Mouse (Mus musculus) kidney, embryonic 15.5 days (tissue): ENCODE measurements around the gene Pip5k1b. TPM values are rescaled to one million over a fixed set of nuclear protein-coding genes. Genes with fewer than 3 reads are reported as not detected.

ENCODE experiments used
- ATAC-seq: fragments of 200-750 bp; cut with Nextera tagmentation; replicated peaks from 2 replicates; pipeline ENCODE4 v1.8.0; 2017; ENCODE audit warnings: moderate TSS enrichment; ENCODE audit not compliant: low FRiP score
- H3K27ac ChIP-seq: fragments of 300-500 bp; sonication (generic); 2 replicates; pipeline ENCODE4 v1.5.1; 2015; ENCODE audit warnings: mild to moderate bottlenecking, inconsistent platforms
- H3K27me3 ChIP-seq: fragments of 300-500 bp; sonication (generic); 2 replicates; pipeline ENCODE4 v1.6.1; 2015; ENCODE audit warnings: inconsistent platforms
- H3K36me3 ChIP-seq: fragments of 300-500 bp; sonication (generic); 2 replicates; pipeline ENCODE4 v1.6.1; 2015; ENCODE audit warnings: inconsistent platforms
- H3K4me1 ChIP-seq: fragments of 300-500 bp; sonication (generic); 2 replicates; pipeline ENCODE4 v1.6.1; 2015; ENCODE audit warnings: inconsistent platforms
- H3K4me2 ChIP-seq: fragments of 300-500 bp; sonication (generic); 2 replicates; pipeline ENCODE4 v1.6.1; 2015; ENCODE audit warnings: moderate library complexity, mild to moderate bottlenecking, inconsistent platforms
- H3K4me3 ChIP-seq: fragments of 300-500 bp; sonication (generic); replicated peaks from 2 replicates; pipeline ENCODE4 v1.5.1; 2015; ENCODE audit warnings: mild to moderate bottlenecking, inconsistent platforms
- H3K9ac ChIP-seq: fragments of 300-500 bp; sonication (generic); 2 replicates; pipeline ENCODE4 v1.6.1; 2015; ENCODE audit warnings: mild to moderate bottlenecking, inconsistent platforms
- H3K9me3 ChIP-seq: fragments of 300-500 bp; sonication (generic); replicated peaks from 2 replicates; pipeline ENCODE4 v1.6.1; 2016; ENCODE audit warnings: inconsistent platforms
- WGBS: fragments of 180-500 bp; shearing (Covaris S2); methylation state at CpG from one replicate; pipeline ENCODE4 v1.1.7; 2015; ENCODE audit warnings: mixed read lengths; 5-methylcytosine and 5-hydroxymethylcytosine counted together
- polyA plus RNA-seq: library from polyadenylated mRNA; unstranded; fragments of >200 nt; fragmentation: Nextera tagmentation; extraction: Ambion mirVana; gene quantifications from 2 replicates; pipeline ENCODE4 v1.2.1, GENCODE M21; 2015

The Pip5k1b gene
- polyA plus RNA-seq, 1 experiment from 2014 or later = 2.9 TPM

DNA sequence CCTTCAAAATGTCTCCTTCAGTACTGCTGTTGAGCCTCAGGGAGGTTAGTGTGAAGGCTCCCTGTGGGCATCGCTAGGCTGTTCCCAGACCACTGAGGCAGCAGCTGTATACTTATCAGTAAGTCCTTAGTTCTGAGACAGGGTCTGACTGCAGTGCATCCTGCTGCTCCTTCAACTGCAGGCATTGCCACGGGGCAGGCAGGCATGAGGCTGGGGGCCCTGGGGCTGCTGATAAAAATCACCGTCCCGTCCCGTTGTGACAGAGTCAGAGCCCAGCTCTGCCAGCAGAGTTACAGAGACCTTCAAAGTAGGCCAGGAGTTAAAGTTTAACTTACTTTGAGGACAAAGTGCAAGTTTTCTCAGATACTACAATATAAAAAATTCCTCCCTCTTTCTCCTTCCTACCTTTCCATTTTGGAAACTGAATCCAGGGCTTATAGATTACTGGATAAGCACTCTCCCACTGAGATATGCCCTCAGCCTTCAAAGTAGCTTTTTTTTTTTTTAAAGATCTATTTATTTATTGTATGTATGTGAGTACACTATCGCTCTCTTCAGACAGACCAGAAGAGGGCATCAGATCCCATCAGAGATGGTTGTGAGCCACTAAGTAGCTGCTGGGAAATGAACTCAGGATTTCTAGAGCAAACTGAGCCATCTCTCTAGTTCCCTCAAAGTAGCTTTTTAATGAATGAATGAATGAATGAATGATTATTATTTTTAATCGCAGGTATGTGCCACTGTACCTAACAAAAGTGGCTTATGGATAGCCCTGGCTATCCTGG lies 289.4 kb downstream of the Pip5k1b start:
- Histone ChIP-seq H3K4me1 (peaks cover 15% of the 10 kb centered on the region), H3K4me3 (no peak overlapping the region), H3K36me3 (peaks cover 47% of the 10 kb centered on the region), H3K9ac (no peak overlapping the region), H3K27ac (peak overlapping the region; percentile 78), H3K27me3 (no peaks in the 10 kb centered on the region), H3K4me2 (no peak overlapping the region), H3K9me3 (no peaks in the 10 kb centered on the region)
- WGBS = 75% methylated on average over 7 of the region's 7 CpGs
- ATAC-seq = peak; percentile 43; the same call in 1 of the 2 replicates

DNA sequence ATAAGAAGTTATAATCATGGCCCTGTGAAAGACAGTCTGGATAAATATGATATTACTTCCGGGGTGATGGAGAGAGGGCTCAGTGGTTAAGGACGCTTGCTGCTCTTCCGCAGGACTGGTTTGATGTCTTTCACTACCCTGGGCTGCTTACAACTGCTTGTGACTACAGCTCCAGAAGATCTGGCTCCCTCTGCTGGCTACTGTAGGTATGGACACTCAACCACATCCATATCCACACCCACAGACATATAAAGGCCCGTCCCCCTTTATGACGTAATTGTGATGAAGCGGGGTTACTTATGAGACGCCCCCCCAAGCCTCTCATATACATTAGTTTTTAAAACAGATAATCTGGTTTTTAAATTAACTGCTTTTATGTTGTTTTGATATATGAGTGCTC lies 290.7 kb downstream of the Pip5k1b start:
- no peak overlapping the region for H3K4me2 ChIP-seq
- peak; percentile 57; the same call in 1 of the 2 replicates for ATAC-seq
- no peak overlapping the region for H3K4me3 ChIP-seq
- H3K9me3 ChIP-seq = no peaks in the 10 kb centered on the region
- H3K36me3 ChIP-seq = peaks cover 47% of the 10 kb centered on the region
- 49% methylated on average over 7 of the region's 7 CpGs for WGBS
- H3K9ac ChIP-seq = no peak overlapping the region
- no peaks in the 10 kb centered on the region for H3K27me3 ChIP-seq
- H3K27ac ChIP-seq = no peak overlapping the region
- H3K4me1 ChIP-seq = peaks cover 11% of the 10 kb centered on the region

- no peak overlapping the region for H3K4me3 ChIP-seq
- no peak overlapping the region for H3K9ac ChIP-seq
- peaks cover 11% of the 10 kb centered on the region for H3K4me1 ChIP-seq
- H3K36me3 ChIP-seq = peaks cover 41% of the 10 kb centered on the region
- WGBS = 81% methylated on average over 14 of the region's 14 CpGs
- H3K27ac ChIP-seq = no peak overlapping the region
- no peak for ATAC-seq
- H3K27me3 ChIP-seq = no peaks in the 10 kb centered on the region
- H3K9me3 ChIP-seq = no peaks in the 10 kb centered on the region
- H3K4me2 ChIP-seq = no peak overlapping the region
Measured at GRCm38 (mm10) chr19:24262736-24263135, 292.9 kb downstream of the Pip5k1b start.

- Histone ChIP-seq H3K4me3 (no peak overlapping the region), H3K9me3 (no peaks in the 10 kb centered on the region), H3K27me3 (no peaks in the 10 kb centered on the region), H3K4me2 (no peak overlapping the region), H3K4me1 (no peaks in the 10 kb centered on the region), H3K27ac (no peak overlapping the region), H3K36me3 (peaks cover 19% of the 10 kb centered on the region), H3K9ac (no peak overlapping the region)
- WGBS = 75% methylated on average over 12 of the region's 12 CpGs
- ATAC-seq = no peak
Measured at GRCm38 (mm10) chr19:24259390-24260351, 296.0 kb downstream of the Pip5k1b start.

GRCm38 (mm10) chr19:24258368-24258767 lies 297.3 kb downstream of the Pip5k1b start:
- Histone ChIP-seq H3K4me2 (no peak overlapping the region), H3K36me3 (peaks cover 10% of the 10 kb centered on the region; the same call in 1 of the 2 replicates), H3K27me3 (no peaks in the 10 kb centered on the region), H3K9ac (no peak overlapping the region), H3K9me3 (no peaks in the 10 kb centered on the region), H3K27ac (0 out of 2 replicates have a peak overlapping the region, but pooled peaks have one; percentile 46), H3K4me1 (peaks cover 6% of the 10 kb centered on the region; the same call in 1 of the 2 replicates), H3K4me3 (no peak overlapping the region)
- no peak for ATAC-seq
- 63% methylated on average over 5 of the region's 5 CpGs for WGBS

GRCm38 (mm10) chr19:24257962-24258361 lies 297.7 kb downstream of the Pip5k1b start:
- Histone ChIP-seq H3K9ac (no peak overlapping the region), H3K4me3 (no peak overlapping the region), H3K27me3 (no peaks in the 10 kb centered on the region), H3K4me1 (peaks cover 7% of the 10 kb centered on the region; the same call in 1 of the 2 replicates), H3K9me3 (no peaks in the 10 kb centered on the region), H3K27ac (0 out of 2 replicates have a peak overlapping the region, but pooled peaks have one; percentile 46), H3K4me2 (no peak overlapping the region), H3K36me3 (peaks cover 10% of the 10 kb centered on the region; the same call in 1 of the 2 replicates)
- 87% methylated on average over 6 of the region's 6 CpGs for WGBS
- no peak for ATAC-seq

DNA sequence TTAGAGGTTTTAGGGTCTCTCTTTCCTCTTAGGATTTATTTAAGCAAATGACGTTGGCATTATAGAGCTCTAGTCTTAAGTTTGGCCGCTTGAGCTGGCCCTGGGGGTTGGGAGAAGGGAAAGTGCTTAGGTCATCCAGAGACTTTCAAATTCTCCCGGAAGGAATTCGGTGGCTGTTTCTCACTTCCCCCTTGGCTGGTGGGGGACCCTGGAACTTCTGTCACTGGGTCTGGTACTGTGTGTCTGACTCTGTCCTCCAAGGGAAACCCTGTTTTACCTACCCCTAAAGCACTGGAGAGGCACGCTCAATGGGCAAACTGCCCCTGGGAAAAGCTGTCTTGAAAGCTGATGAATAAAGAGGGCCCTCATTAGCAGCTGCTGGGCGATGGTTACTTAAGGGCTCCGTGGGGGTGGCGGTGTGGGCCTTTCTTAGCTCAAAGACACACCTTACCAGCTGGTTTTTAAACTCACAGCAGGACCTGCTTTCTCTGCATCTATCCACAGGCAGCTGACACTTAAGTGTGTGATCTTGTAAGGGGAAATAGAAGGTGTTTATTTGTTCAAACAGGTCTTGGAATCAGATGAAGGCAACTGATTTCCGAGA lies 301.9 kb downstream of the Pip5k1b start:
- H3K4me1 ChIP-seq = peaks cover 22% of the 10 kb centered on the region
- no peaks in the 10 kb centered on the region for H3K36me3 ChIP-seq
- no peaks in the 10 kb centered on the region for H3K9me3 ChIP-seq
- WGBS = 28% methylated on average over 9 of the region's 9 CpGs
- no peak for ATAC-seq
- H3K4me2 ChIP-seq = no peak overlapping the region
- no peak overlapping the region for H3K27ac ChIP-seq
- H3K9ac ChIP-seq = no peak overlapping the region
- H3K4me3 ChIP-seq = no peak overlapping the region
- H3K27me3 ChIP-seq = no peaks in the 10 kb centered on the region

DNA sequence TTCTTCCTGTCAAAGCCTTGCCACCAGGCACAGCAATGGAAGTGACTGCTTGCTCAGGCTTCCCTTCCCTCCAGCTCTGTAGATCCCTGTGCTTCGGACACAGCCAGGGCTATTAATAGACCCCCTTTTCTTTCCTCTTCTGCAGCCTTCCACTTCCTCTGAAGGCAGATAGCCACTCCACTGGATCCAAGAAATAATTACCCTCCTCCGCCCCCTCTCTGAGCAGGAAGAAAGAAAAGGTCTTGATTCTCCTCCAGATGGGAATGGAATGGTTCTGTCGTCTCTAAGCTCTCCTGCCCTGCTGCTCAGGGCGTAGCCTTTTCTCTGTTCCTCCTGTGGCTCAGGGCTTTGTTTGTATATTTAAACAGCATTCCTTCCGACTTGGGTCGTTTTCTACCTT lies 303.8 kb downstream of the Pip5k1b start:
- Histone ChIP-seq H3K9me3 (no peaks in the 10 kb centered on the region), H3K4me3 (no peak overlapping the region), H3K36me3 (no peaks in the 10 kb centered on the region), H3K4me1 (peaks cover 22% of the 10 kb centered on the region), H3K27ac (peak overlapping the region; percentile 82), H3K27me3 (no peaks in the 10 kb centered on the region), H3K9ac (no peak overlapping the region), H3K4me2 (peak overlapping the region; percentile 34)
- ATAC-seq = peak; percentile 77; the same call in 1 of the 2 replicates
- 15% methylated on average over 6 of the region's 6 CpGs for WGBS

Other genes starting within 250 kb of the Pip5k1b start
- gene Fam122a, start 78.5 kb downstream of the Pip5k1b start, polyA plus RNA-seq = 48.0 and 49.7 TPM in 2 replicates
- 5.8 and 5.9 TPM in 2 replicates for gene Tmem252, start 118.1 kb upstream of the Pip5k1b start, polyA plus RNA-seq